Mouse (Mus musculus): ENCODE measurements at regions not wholly inside any gene's neighbourhood (a gene's known extent, or its start where the extent isn't known, plus 50 kb on each side); places are given as distances from the start of the nearest gene placed in this dataset.

GRCm38 (mm10) chr1:27298586-27298985, 611.3 kb upstream of the 4931408C20Rik start:
- H3K36me3 ChIP-seq (replicated peaks; ENCODE audit: low read length): no peaks in the 10 kb centered on the region
- H3K9me3 ChIP-seq: no peaks in the 10 kb centered on the region
- no peaks in the 10 kb centered on the region for H3K4me1 ChIP-seq
- TF ChIP-seq GATA1 (IDR thresholded peaks at IDR 0.05; ENCODE audit: borderline replicate concordance, low read length): no peak
- TF ChIP-seq FLI1 (IDR thresholded peaks at IDR 0.05; ENCODE audit: low read length): no peak
- no peaks in the 10 kb centered on the region for H3K27me3 ChIP-seq (replicated peaks)
- H3K4me3 ChIP-seq (replicated peaks): no peak overlapping the region

DNA sequence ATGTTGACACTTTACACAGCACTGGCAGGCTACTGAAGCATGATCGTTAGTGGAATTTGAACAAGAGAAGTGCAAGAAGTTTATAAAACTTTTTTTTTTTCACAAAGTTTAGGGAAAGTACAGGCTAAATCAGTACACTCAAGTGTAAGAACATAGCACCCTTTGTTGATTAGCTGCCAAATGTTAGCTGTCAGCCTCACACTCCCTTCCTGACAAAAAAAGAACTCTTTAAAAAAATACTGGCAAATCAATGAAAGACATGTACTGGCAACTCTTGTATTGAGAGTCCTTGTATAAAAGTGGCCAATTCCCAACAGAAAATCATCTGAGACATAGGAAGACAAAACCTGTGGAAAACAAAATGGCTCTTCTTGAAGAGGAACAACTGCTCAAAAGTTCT, 577.7 kb upstream of the 4931408C20Rik start:
- Histone ChIP-seq H3K4me1 (no peaks in the 10 kb centered on the region), H3K27me3 (replicated peaks) (no peaks in the 10 kb centered on the region), H3K4me3 (replicated peaks) (no peak overlapping the region), H3K9me3 (peaks cover 4% of the 10 kb centered on the region; the same call in 1 of the 2 replicates), H3K36me3 (replicated peaks; ENCODE audit: low read length) (no peaks in the 10 kb centered on the region)
- no peak for TF ChIP-seq FLI1 (IDR thresholded peaks at IDR 0.05; ENCODE audit: low read length)
- no peak for TF ChIP-seq GATA1 (IDR thresholded peaks at IDR 0.05; ENCODE audit: borderline replicate concordance, low read length)

GRCm38 (mm10) chr1:27261159-27261558, 573.9 kb upstream of the 4931408C20Rik start:
- Histone ChIP-seq H3K9me3 (peaks cover 4% of the 10 kb centered on the region; the same call in 1 of the 2 replicates), H3K4me1 (no peaks in the 10 kb centered on the region), H3K36me3 (replicated peaks; ENCODE audit: low read length) (no peaks in the 10 kb centered on the region), H3K27me3 (replicated peaks) (no peaks in the 10 kb centered on the region), H3K4me3 (replicated peaks) (peak overlapping the region; percentile 21)
- TF ChIP-seq FLI1 (IDR thresholded peaks at IDR 0.05; ENCODE audit: low read length) (no peak), GATA1 (IDR thresholded peaks at IDR 0.05; ENCODE audit: borderline replicate concordance, low read length) (no peak)

Data from megakaryocyte, embryonic 14.5 days (primary cell).